In the genomic region with DNA sequence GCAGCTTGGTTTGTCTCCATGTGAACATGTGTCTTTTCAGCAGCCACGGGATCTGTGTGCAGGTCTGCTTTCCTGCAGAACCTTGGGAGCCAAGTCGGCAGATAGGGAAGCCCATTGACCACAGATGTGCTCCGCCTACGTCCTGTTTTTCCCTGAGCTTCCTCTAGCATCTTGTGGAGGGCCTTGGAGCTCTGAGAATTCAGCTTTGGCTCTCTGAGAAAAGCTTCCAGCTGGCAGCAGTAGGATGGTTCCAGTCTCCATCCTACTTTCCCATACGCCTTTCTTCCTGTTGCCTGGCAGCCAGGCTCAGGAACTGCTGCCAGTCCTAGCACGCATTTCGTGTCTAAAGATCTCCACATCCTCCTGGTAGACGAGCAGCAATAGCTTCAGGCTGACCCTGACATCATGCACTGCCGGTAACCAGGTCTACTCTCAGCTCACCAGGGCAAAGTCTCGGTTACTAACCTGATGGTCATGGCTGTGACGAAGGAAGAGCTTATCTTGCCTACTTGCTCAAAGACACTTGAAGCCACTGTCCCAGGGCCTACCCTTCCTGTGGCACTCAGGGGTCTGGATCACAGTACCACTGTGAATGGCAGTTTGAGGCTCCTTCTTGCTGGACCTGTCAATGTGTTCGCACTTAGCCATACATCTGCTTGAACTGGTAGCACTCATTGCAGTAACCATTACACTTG, we compare ENCODE assay signal across 13 mouse cellular contexts. TPM values are rescaled to one million over a fixed set of nuclear protein-coding genes. Genes with fewer than 3 reads are reported as not detected.
A peak's percentile ranks its signal among the peaks of the same experiment; 100 is the strongest.
DNase-seq lines count a peak whose midpoint lies in the region; ATAC-seq lines count a peak whose summit lies in the region.
"Had no signal": no experiment of that assay in that cellular context is flagged by ENCODE, and none has a peak within 500 bp of the region (broad histone marks: within the 10 kb centered on the region; RNA-seq: fewer than 3 reads in every experiment).

No protein-coding gene starts in this region.

- peak; percentile 74 for DNase-seq in layer of hippocampus, adult 11-12 months (ENCODE audit: low spot score)
- DNase-seq in layer of hippocampus, adult 9-10 months (ENCODE audit: low spot score) = no peak
- DNase-seq in frontal cortex, postnatal 14 days (ENCODE audit: low spot score in 2 of 2) = peak; percentile 28 to 58
- peak; percentile 26 to 89 for DNase-seq in left cerebral cortex, adult 8-10 months (ENCODE audit: low spot score in 2 of 2)
- DNase-seq in right cerebral cortex, postnatal 25 days = peak; percentile 84
- no peak for DNase-seq in thymus, postnatal 0 days (ENCODE audit: low spot score)
- DNase-seq in cerebellum, postnatal 14 days = no peak
- DNase-seq: embryo, embryonic 11 days; kidney, postnatal 4 days had no signal

- no peak overlapping the region for H3K4me2 ChIP-seq in kidney, embryonic 14.5 days (replicated peaks; ENCODE audit: low read depth, low read length)
- H3K4me2 ChIP-seq: heart, embryonic 13.5 days; midbrain, embryonic 12.5 days had no signal

- H3K4me1 ChIP-seq in kidney, embryonic 14.5 days (ENCODE audit: control insufficient read depth, insufficient read depth, low read length) = no peaks in the 10 kb centered on the region
- H3K4me1 ChIP-seq: heart, embryonic 13.5 days; midbrain, embryonic 12.5 days had no signal

- H3K27me3 ChIP-seq in kidney, embryonic 14.5 days (ENCODE audit: control insufficient read depth, insufficient read depth, low read length) = no peaks in the 10 kb centered on the region
- H3K27me3 ChIP-seq: heart, embryonic 13.5 days; midbrain, embryonic 12.5 days had no signal

- 92% methylated on average over 12 of the region's 12 CpGs for WGBS in kidney, embryonic 14.5 days

- H3K9ac ChIP-seq in kidney, embryonic 14.5 days (ENCODE audit: low read depth, low read length) = no peak overlapping the region
- H3K9ac ChIP-seq: heart, embryonic 13.5 days; midbrain, embryonic 12.5 days had no signal

- no peak overlapping the region for H3K4me3 ChIP-seq in kidney, embryonic 14.5 days (ENCODE audit: low read length)
- H3K4me3 ChIP-seq: heart, embryonic 13.5 days; midbrain, embryonic 12.5 days had no signal

- no peak overlapping the region for H3K27ac ChIP-seq in kidney, embryonic 14.5 days (ENCODE audit: low read depth, low read length)
- H3K27ac ChIP-seq: heart, embryonic 13.5 days; midbrain, embryonic 12.5 days had no signal

- no peak for ATAC-seq in kidney, embryonic 14.5 days (ENCODE audit: low FRiP score, low TSS enrichment)
- ATAC-seq: hindbrain, embryonic 16.5 days had no signal

- no peaks in the 10 kb centered on the region for H3K9me3 ChIP-seq in kidney, embryonic 14.5 days (ENCODE audit: control insufficient read depth, low read length)
- H3K9me3 ChIP-seq: midbrain, embryonic 12.5 days had no signal

- peaks cover 23% of the 10 kb centered on the region; the same call in 1 of the 2 replicates for H3K36me3 ChIP-seq in kidney, embryonic 14.5 days (ENCODE audit: control insufficient read depth, insufficient read depth, low read length)

RNA-seq across cellular contexts. Expression of a gene that starts 13.2 kb away (rescaled TPM):
- total RNA-seq in left cerebral cortex, adult 8-10 months (2022) = 1 to 10 TPM; 3.6 to 5.4 (median 4.2) TPM
- polyA plus RNA-seq in thymus, postnatal 0 days (2015; fragmentation: Nextera tagmentation; extraction: Ambion mirVana) = 26.6 and 27.6 TPM in 2 replicates
- polyA plus RNA-seq in kidney, embryonic 14.5 days (2014; fragmentation: Nextera tagmentation; extraction: Ambion mirVana) = 1.1 and 3.5 TPM in 2 replicates

Comparison
In these comparisons a context has a peak if more than half of its experiments do, and no peak if none do; other contexts are left out.
1. DNase-seq: peak in layer of hippocampus, adult 11-12 months (single experiment), frontal cortex, postnatal 14 days (2 of 2), left cerebral cortex, adult 8-10 months (2 of 2) and right cerebral cortex, postnatal 25 days (single experiment); none in layer of hippocampus, adult 9-10 months (single experiment), thymus, postnatal 0 days (single experiment) and cerebellum, postnatal 14 days (0 of 2).